43 mouse cellular contexts compared by ENCODE assay signal in the genomic region with DNA sequence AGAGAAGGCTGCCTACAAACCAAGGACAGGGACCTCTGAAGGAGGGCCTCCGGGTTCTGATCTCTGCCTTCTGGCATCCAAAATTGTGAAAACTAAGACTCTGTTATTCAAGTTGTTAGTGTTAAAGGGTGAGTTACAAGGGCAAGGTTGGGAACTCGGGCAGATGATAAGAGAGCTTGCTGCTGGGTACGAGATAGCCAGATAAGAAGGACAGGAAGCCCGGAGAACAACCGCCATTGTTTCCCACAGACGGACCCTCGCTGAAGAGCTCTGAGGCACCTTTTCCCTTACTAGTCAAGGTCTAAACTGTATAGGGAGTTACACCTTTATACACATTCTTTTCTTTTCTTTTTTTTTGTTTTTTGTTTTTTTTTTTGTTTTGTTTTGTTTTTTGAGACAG. TPM values are rescaled to one million over a fixed set of nuclear protein-coding genes. Genes with fewer than 3 reads are reported as not detected.
A peak's percentile ranks its signal among the peaks of the same experiment; 100 is the strongest.
DNase-seq lines count a peak whose midpoint lies in the region; ATAC-seq and TF ChIP-seq lines count a peak whose summit lies in the region.
"Had no signal": no experiment of that assay in that cellular context is flagged by ENCODE, and none has a peak within 500 bp of the region (broad histone marks: within the 10 kb centered on the region; RNA-seq: fewer than 3 reads in every experiment).

No protein-coding gene starts in this region.

- intact Hi-C loops in heart, postnatal 14 days (cut with DNase I): no loop called here

- H3K27me3 ChIP-seq in G1E (ENCODE audit: insufficient read depth, low read length): no peaks in the 10 kb centered on the region
- H3K27me3 ChIP-seq in liver, embryonic 12.5 days (replicated peaks): no peaks in the 10 kb centered on the region
- no peaks in the 10 kb centered on the region for H3K27me3 ChIP-seq in liver, postnatal 0 days (ENCODE audit: insufficient read depth, low read length)
- H3K27me3 ChIP-seq in hindbrain, embryonic 10.5 days (ENCODE audit: insufficient read depth, poor library complexity, severe bottlenecking): no peaks in the 10 kb centered on the region
- H3K27me3 ChIP-seq: embryonic facial prominence, embryonic 13.5 days; forebrain, embryonic 15.5 days; heart, embryonic 13.5 days; kidney, embryonic 15.5 days; midbrain, embryonic 12.5 days; neural tube, embryonic 12.5 days had no signal

- ATAC-seq in G1E (ENCODE audit: extremely low read depth, insufficient number of reproducible peaks, low FRiP score, poor library complexity, severe bottlenecking): peak; percentile 45; the same call in 1 of the 2 replicates
- no peak; the same call in 1 of the 2 replicates for ATAC-seq in liver, embryonic 12.5 days
- ATAC-seq in liver, postnatal 0 days: no peak
- ATAC-seq: activated CD4-positive, CD25-positive, alpha-beta regulatory T cell, adult 4 months; forebrain, embryonic 15.5 days; hindbrain, embryonic 16.5 days had no signal

- H3K4me1 ChIP-seq in G1E (ENCODE audit: insufficient read depth, low read depth, low read length): peaks cover 81% of the 10 kb centered on the region
- H3K4me1 ChIP-seq in liver, embryonic 12.5 days: peaks cover 71% of the 10 kb centered on the region
- H3K4me1 ChIP-seq in liver, postnatal 0 days (ENCODE audit: insufficient read depth): peaks cover 27% of the 10 kb centered on the region
- peaks cover 8% of the 10 kb centered on the region; the same call in 1 of the 2 replicates for H3K4me1 ChIP-seq in hindbrain, embryonic 10.5 days (replicated peaks)
- H3K4me1 ChIP-seq: embryonic facial prominence, embryonic 13.5 days; forebrain, embryonic 15.5 days; midbrain, embryonic 12.5 days; neural tube, embryonic 12.5 days had no signal

- H3K9me3 ChIP-seq in G1E (replicated peaks): peaks cover 6% of the 10 kb centered on the region
- no peaks in the 10 kb centered on the region for H3K9me3 ChIP-seq in liver, embryonic 12.5 days (replicated peaks)
- H3K9me3 ChIP-seq in liver, postnatal 0 days (ENCODE audit: low read length): 0 out of 2 replicates have a peak, but pooled peaks cover 3% of the 10 kb centered on the region
- peaks cover 3% of the 10 kb centered on the region; the same call in 1 of the 2 replicates for H3K9me3 ChIP-seq in hindbrain, embryonic 10.5 days
- H3K9me3 ChIP-seq: embryonic facial prominence, embryonic 13.5 days; forebrain, embryonic 15.5 days; heart, embryonic 13.5 days; kidney, embryonic 15.5 days; midbrain, embryonic 12.5 days; neural tube, embryonic 12.5 days had no signal

- peak overlapping the region; percentile 48; the same call in 1 of the 2 replicates for H3K27ac ChIP-seq in liver, embryonic 12.5 days
- no peak overlapping the region for H3K27ac ChIP-seq in liver, postnatal 0 days (ENCODE audit: low read depth)
- no peak overlapping the region for H3K27ac ChIP-seq in hindbrain, embryonic 10.5 days
- H3K27ac ChIP-seq: embryonic facial prominence, embryonic 13.5 days; forebrain, embryonic 10.5 days; forebrain, embryonic 15.5 days; gastrocnemius, adult 2 months; heart, adult 2 months; heart, embryonic 13.5 days; kidney, embryonic 15.5 days; layer of hippocampus, adult 2 months; left cerebral cortex, adult 2 months; midbrain, embryonic 12.5 days; neural tube, embryonic 12.5 days had no signal

- H3K36me3 ChIP-seq in G1E (replicated peaks): peaks cover 2% of the 10 kb centered on the region
- H3K36me3 ChIP-seq in liver, embryonic 12.5 days: no peaks in the 10 kb centered on the region
- no peaks in the 10 kb centered on the region for H3K36me3 ChIP-seq in liver, postnatal 0 days (replicated peaks; ENCODE audit: insufficient read depth, low read length)
- H3K36me3 ChIP-seq in hindbrain, embryonic 10.5 days: no peaks in the 10 kb centered on the region
- H3K36me3 ChIP-seq: embryonic facial prominence, embryonic 13.5 days; forebrain, embryonic 10.5 days; forebrain, embryonic 15.5 days; heart, embryonic 13.5 days; kidney, embryonic 15.5 days; midbrain, embryonic 12.5 days; neural tube, embryonic 12.5 days had no signal

- WGBS in liver, embryonic 12.5 days (ENCODE audit: insufficient replicate concordance): 24% methylated on average over 7 of the region's 7 CpGs
- WGBS in liver, postnatal 0 days (ENCODE audit: insufficient replicate concordance): 44% methylated on average over 7 of the region's 7 CpGs
- WGBS in hindbrain, embryonic 10.5 days: 85% methylated on average over 7 of the region's 7 CpGs

- DNase-seq in G1E (ENCODE audit: low spot score): no peak
- DNase-seq in liver, postnatal 0 days: no peak
- no peak for DNase-seq in cerebellum, adult 18-20 months
- DNase-seq in hindbrain, embryonic 10.5 days (ENCODE audit: low spot score): no peak
- no peak for DNase-seq in heart, postnatal 14 days
- DNase-seq: adrenal gland, adult 8-10 months; cerebellum, adult 9-10 months; cerebellum, postnatal 36 days; embryo, embryonic 11 days; gastrocnemius, adult 2 months; heart, adult 2 months; heart, postnatal 10 days; kidney, adult 18-20 months; kidney, postnatal 36 days; lung, embryonic 14.5 days; lung, postnatal 14 days; right cerebral cortex, postnatal 4 days had no signal

- no peak for TF ChIP-seq CTCF in G1E (IDR thresholded peaks at IDR 0.05; ENCODE audit: low read depth, low read length)
- no peak for TF ChIP-seq CTCF in liver, postnatal 0 days (IDR thresholded peaks at IDR 0.05; ENCODE audit: low read depth)

- H3K4me3 ChIP-seq in G1E (ENCODE audit: low read depth, low read length): no peak overlapping the region
- H3K4me3 ChIP-seq in liver, embryonic 12.5 days: no peak overlapping the region
- H3K4me3 ChIP-seq in liver, postnatal 0 days (ENCODE audit: low read depth, low read length): no peak overlapping the region
- no peak overlapping the region for H3K4me3 ChIP-seq in hindbrain, embryonic 10.5 days
- H3K4me3 ChIP-seq: embryonic facial prominence, embryonic 13.5 days; forebrain, embryonic 10.5 days; forebrain, embryonic 15.5 days; gastrocnemius, adult 2 months; heart, adult 2 months; heart, embryonic 13.5 days; kidney, embryonic 15.5 days; layer of hippocampus, adult 2 months; left cerebral cortex, adult 2 months; midbrain, embryonic 12.5 days; myocyte; neural tube, embryonic 12.5 days had no signal

- no peak overlapping the region for H3K9ac ChIP-seq in liver, embryonic 12.5 days
- no peak overlapping the region for H3K9ac ChIP-seq in liver, postnatal 0 days (replicated peaks)
- H3K9ac ChIP-seq: embryonic facial prominence, embryonic 13.5 days; forebrain, embryonic 15.5 days; heart, embryonic 13.5 days; kidney, embryonic 15.5 days; lung, embryonic 14.5 days; midbrain, embryonic 12.5 days; neural tube, embryonic 12.5 days had no signal

- H3K4me2 ChIP-seq in liver, embryonic 12.5 days: peak overlapping the region; percentile 34
- H3K4me2 ChIP-seq in liver, postnatal 0 days (ENCODE audit: low read depth, low read length): no peak overlapping the region
- H3K4me2 ChIP-seq: embryonic facial prominence, embryonic 13.5 days; forebrain, embryonic 15.5 days; heart, embryonic 13.5 days; kidney, embryonic 15.5 days; lung, embryonic 14.5 days; midbrain, embryonic 12.5 days; neural tube, embryonic 12.5 days had no signal

- TF ChIP-seq EP300 in liver, postnatal 0 days (IDR thresholded peaks at IDR 0.05; ENCODE audit: low read depth): peak; percentile 79

RNA-seq across cellular contexts. Expression of a gene that starts 3.0 kb away (rescaled TPM):
- total RNA-seq in G1E (2014; fragmentation: Nextera tagmentation) (not detected in 2 replicates), G1E (2017) (not detected in 2 replicates)
- not detected in 2 replicates for polyA plus RNA-seq in G1E (2012)
- polyA plus RNA-seq in liver, embryonic 12.5 days (2016; fragmentation: Nextera tagmentation; extraction: Ambion mirVana): not detected in 2 replicates
- polyA plus RNA-seq in liver, postnatal 0 days (2015; fragmentation: Nextera tagmentation; extraction: Ambion mirVana): 0.14 TPM in 1 of 2 replicates, not detected in the other
- polyA plus RNA-seq in hindbrain, embryonic 10.5 days (2016; fragmentation: Nextera tagmentation; extraction: Ambion mirVana): not detected in 2 replicates
- total RNA-seq in heart, postnatal 14 days (2021): not detected
- total RNA-seq: adrenal gland, adult 8-10 months; CH12.LX; gastrocnemius, adult 2 months; gastrocnemius, postnatal 4 days; heart, adult 2 months; heart, postnatal 10 days; layer of hippocampus, adult 2 months; layer of hippocampus, postnatal 14 days; left cerebral cortex, adult 2 months; left cerebral cortex, postnatal 36 days; midbrain, postnatal 0 days had no signal
- polyA plus RNA-seq: activated CD4-positive, CD25-positive, alpha-beta regulatory T cell, adult 4 months; C2C12; embryonic facial prominence, embryonic 13.5 days; forebrain, embryonic 10.5 days; forebrain, embryonic 15.5 days; frontal cortex, adult 2 months; heart, adult 2 months; heart, embryonic 13.5 days; hindbrain, embryonic 11.5 days; hindbrain, embryonic 16.5 days; intestine, embryonic 14.5 days; kidney, embryonic 15.5 days; limb, embryonic 14.5 days; lung, embryonic 14.5 days; midbrain, embryonic 12.5 days; midbrain, postnatal 0 days; myocyte; neural tube, embryonic 12.5 days; testis, adult 2 months; thymus, postnatal 0 days had no signal

RNA-seq across cellular contexts. Expression of a gene that starts 39.8 kb away (rescaled TPM):
- total RNA-seq in G1E (2014; fragmentation: Nextera tagmentation): not detected in 2 replicates
- total RNA-seq in G1E (2017): not detected in 2 replicates
- not detected in 2 replicates for polyA plus RNA-seq in G1E (2012)
- not detected in 2 replicates for polyA plus RNA-seq in liver, embryonic 12.5 days (2016; fragmentation: Nextera tagmentation; extraction: Ambion mirVana)
- not detected in 2 replicates for polyA plus RNA-seq in liver, postnatal 0 days (2015; fragmentation: Nextera tagmentation; extraction: Ambion mirVana)
- polyA plus RNA-seq in hindbrain, embryonic 10.5 days (2016; fragmentation: Nextera tagmentation; extraction: Ambion mirVana): not detected in 2 replicates
- total RNA-seq in heart, postnatal 14 days (2021): not detected
- total RNA-seq: adrenal gland, adult 8-10 months; adrenal gland, postnatal 4 days; CH12.LX; gastrocnemius, adult 2 months; gastrocnemius, postnatal 4 days; heart, adult 2 months; heart, postnatal 10 days; layer of hippocampus, adult 2 months; layer of hippocampus, postnatal 14 days; left cerebral cortex, adult 2 months; left cerebral cortex, postnatal 36 days; midbrain, postnatal 0 days had no signal
- polyA plus RNA-seq: activated CD4-positive, CD25-positive, alpha-beta regulatory T cell, adult 4 months; C2C12; embryonic facial prominence, embryonic 13.5 days; forebrain, embryonic 10.5 days; forebrain, embryonic 15.5 days; frontal cortex, adult 2 months; heart, adult 2 months; heart, embryonic 13.5 days; hindbrain, embryonic 11.5 days; hindbrain, embryonic 16.5 days; intestine, embryonic 14.5 days; kidney, embryonic 15.5 days; limb, embryonic 14.5 days; lung, embryonic 14.5 days; midbrain, embryonic 12.5 days; midbrain, postnatal 0 days; myocyte; neural tube, embryonic 12.5 days; testis, adult 2 months; thymus, postnatal 0 days had no signal
